Mouse (Mus musculus) forebrain, embryonic 16.5 days (tissue): Measurements from ENCODE around the gene Ptcra. TPM values are rescaled to one million over a fixed set of nuclear protein-coding genes. Genes with fewer than 3 reads are reported as not detected.

Experiments used
- ATAC-seq: fragments of 200-750 bp; cut with Nextera tagmentation; 2 replicates; pipeline ENCODE4 v1.8.0; 2017; ENCODE audit warnings: mild to moderate bottlenecking, moderate library complexity
- H3K27ac ChIP-seq: fragments of 300-500 bp; sonication (generic); 2 replicates; pipeline ENCODE4 v1.5.1; 2014; ENCODE audit warnings: low read length, control low read depth
- H3K27me3 ChIP-seq: fragments of 300-500 bp; sonication (generic); replicated peaks from 2 replicates; pipeline ENCODE4 v1.6.1; 2014; ENCODE audit warnings: low read length; ENCODE audit not compliant: control insufficient read depth, insufficient read depth
- H3K36me3 ChIP-seq: fragments of 300-500 bp; sonication (generic); 2 replicates; pipeline ENCODE4 v1.6.1; 2014; ENCODE audit not compliant: control insufficient read depth, insufficient read depth
- H3K4me1 ChIP-seq: fragments of 300-500 bp; sonication (generic); replicated peaks from 2 replicates; pipeline ENCODE4 v1.6.1; 2014; ENCODE audit warnings: low read length; ENCODE audit not compliant: control insufficient read depth, insufficient read depth
- H3K4me2 ChIP-seq: fragments of 300-500 bp; sonication (generic); 2 replicates; pipeline ENCODE4 v1.6.1; 2014; ENCODE audit warnings: mild to moderate bottlenecking, low read length, control low read depth
- H3K4me3 ChIP-seq: fragments of 300-500 bp; sonication (generic); replicated peaks from 2 replicates; pipeline ENCODE4 v1.5.1; 2014; ENCODE audit warnings: mild to moderate bottlenecking, low read length, control low read depth
- H3K9ac ChIP-seq: fragments of 300-500 bp; sonication (generic); replicated peaks from 2 replicates; pipeline ENCODE4 v1.6.1; 2014; ENCODE audit warnings: low read depth, low read length, control low read depth
- H3K9me3 ChIP-seq: fragments of 300-500 bp; sonication (generic); 2 replicates; pipeline ENCODE4 v1.6.1; 2016; ENCODE audit warnings: low read length; ENCODE audit not compliant: control insufficient read depth
- whole genome bisulfite sequencing: fragments of 180-500 bp; shearing (Covaris S2); extraction: QIAGEN DNeasy Blood & Tissue Kit; methylation state at CpG from one replicate; pipeline ENCODE4 v1.1.7; 2014; 5-methylcytosine and 5-hydroxymethylcytosine counted together
- polyA plus RNA-seq: library from polyadenylated mRNA; unstranded; fragments of >200 nt; fragmentation: Nextera tagmentation; extraction: Ambion mirVana; gene quantifications from 2 replicates; pipeline ENCODE4 v1.2.1, GENCODE M21; 2015

The Ptcra gene
- polyA plus RNA-seq, result 0.39 TPM in 1 of 2 replicates, not detected in the other

- Histone ChIP-seq H3K9me3 (no peaks in the 10 kb centered on the region), H3K9ac (no peak within 1 kb of the TSS), H3K27ac (no peak within 1 kb of the TSS), H3K4me2 (no peak within 1 kb of the TSS), H3K4me1 (no peaks in the 10 kb centered on the region), H3K36me3 (no peaks in the 10 kb centered on the region), H3K4me3 (no peak within 1 kb of the TSS), H3K27me3 (no peaks in the 10 kb centered on the region)
- ATAC-seq, result no peak
- 66% methylated on average over 2 of the region's 2 CpGs for WGBS
Observed at GRCm38 (mm10) chr17:46763544-46763943, at the start of gene Ptcra. Gene Ptcra (minus strand): TSS chr17:46763712.

- peaks cover 22% of the 10 kb centered on the region; the same call in 1 of the 2 replicates for H3K36me3 ChIP-seq
- ATAC-seq, result no peak
- H3K27me3 ChIP-seq, result no peaks in the 10 kb centered on the region
- H3K4me3 ChIP-seq, result no peak overlapping the region
- H3K27ac ChIP-seq, result no peak overlapping the region
- H3K9me3 ChIP-seq, result no peaks in the 10 kb centered on the region
- H3K4me1 ChIP-seq, result no peaks in the 10 kb centered on the region; the same call in 1 of the 2 replicates
- WGBS, result 73% methylated on average over 1 of the region's 1 CpGs
- H3K9ac ChIP-seq, result no peak overlapping the region
- H3K4me2 ChIP-seq, result no peak overlapping the region
Observed at GRCm38 (mm10) chr17:46812442-46812841, 48.9 kb upstream of the Ptcra start.

GRCm38 (mm10) chr17:46810672-46811071 is 47.2 kb upstream of the Ptcra start:
- no peak overlapping the region for H3K9ac ChIP-seq
- H3K27me3 ChIP-seq, result no peaks in the 10 kb centered on the region
- no peak overlapping the region for H3K4me3 ChIP-seq
- 86% methylated on average over 3 of the region's 3 CpGs for WGBS
- no peak for ATAC-seq
- no peak overlapping the region for H3K4me2 ChIP-seq
- H3K36me3 ChIP-seq, result peaks cover 25% of the 10 kb centered on the region; the same call in 1 of the 2 replicates
- H3K9me3 ChIP-seq, result no peaks in the 10 kb centered on the region
- no peaks in the 10 kb centered on the region for H3K4me1 ChIP-seq
- no peak overlapping the region for H3K27ac ChIP-seq

- H3K27ac ChIP-seq, result no peak overlapping the region
- peaks cover 25% of the 10 kb centered on the region; the same call in 1 of the 2 replicates for H3K36me3 ChIP-seq
- no peaks in the 10 kb centered on the region for H3K27me3 ChIP-seq
- no peak overlapping the region for H3K4me2 ChIP-seq
- H3K4me3 ChIP-seq, result no peak overlapping the region
- WGBS, result 84% methylated on average over 6 of the region's 6 CpGs
- ATAC-seq, result no peak
- no peak overlapping the region for H3K9ac ChIP-seq
- no peaks in the 10 kb centered on the region for H3K9me3 ChIP-seq
- no peaks in the 10 kb centered on the region for H3K4me1 ChIP-seq
Observed at GRCm38 (mm10) chr17:46809131-46809830, 45.8 kb upstream of the Ptcra start.

- Histone ChIP-seq H3K4me1 (no peaks in the 10 kb centered on the region), H3K36me3 (peaks cover 25% of the 10 kb centered on the region; the same call in 1 of the 2 replicates), H3K9ac (no peak overlapping the region), H3K27me3 (no peaks in the 10 kb centered on the region), H3K4me3 (no peak overlapping the region), H3K4me2 (no peak overlapping the region), H3K27ac (no peak overlapping the region), H3K9me3 (no peaks in the 10 kb centered on the region)
- WGBS, result 92% methylated on average over 10 of the region's 10 CpGs
- no peak for ATAC-seq
Observed at GRCm38 (mm10) chr17:46808376-46808775, 44.9 kb upstream of the Ptcra start.

- H3K4me1 ChIP-seq, result no peaks in the 10 kb centered on the region
- H3K27me3 ChIP-seq, result no peaks in the 10 kb centered on the region
- peaks cover 25% of the 10 kb centered on the region for H3K36me3 ChIP-seq
- WGBS, result 87% methylated on average over 6 of the region's 6 CpGs
- H3K4me2 ChIP-seq, result no peak overlapping the region
- H3K9ac ChIP-seq, result no peak overlapping the region
- no peak for ATAC-seq
- no peaks in the 10 kb centered on the region for H3K9me3 ChIP-seq
- H3K4me3 ChIP-seq, result no peak overlapping the region
- H3K27ac ChIP-seq, result no peak overlapping the region
Observed at GRCm38 (mm10) chr17:46801761-46802160, 38.2 kb upstream of the Ptcra start.

GRCm38 (mm10) chr17:46799680-46800079 is 36.2 kb upstream of the Ptcra start:
- no peak for ATAC-seq
- Histone ChIP-seq H3K27me3 (no peaks in the 10 kb centered on the region), H3K9me3 (no peaks in the 10 kb centered on the region), H3K27ac (no peak overlapping the region), H3K4me2 (no peak overlapping the region), H3K4me3 (no peak overlapping the region), H3K4me1 (no peaks in the 10 kb centered on the region), H3K9ac (no peak overlapping the region), H3K36me3 (peaks cover 22% of the 10 kb centered on the region)
- WGBS, result 85% methylated on average over 10 of the region's 10 CpGs

- ATAC-seq, result no peak
- peaks cover 22% of the 10 kb centered on the region for H3K36me3 ChIP-seq
- no peaks in the 10 kb centered on the region for H3K9me3 ChIP-seq
- H3K27ac ChIP-seq, result no peak overlapping the region
- H3K4me2 ChIP-seq, result no peak overlapping the region
- H3K27me3 ChIP-seq, result no peaks in the 10 kb centered on the region
- no peak overlapping the region for H3K4me3 ChIP-seq
- no peaks in the 10 kb centered on the region for H3K4me1 ChIP-seq
- 39% methylated on average over 8 of the region's 8 CpGs for WGBS
- H3K9ac ChIP-seq, result no peak overlapping the region
Observed at GRCm38 (mm10) chr17:46797386-46797785, 33.9 kb upstream of the Ptcra start.

- no peak overlapping the region for H3K27ac ChIP-seq
- H3K4me2 ChIP-seq, result no peak overlapping the region
- no peak overlapping the region for H3K4me3 ChIP-seq
- no peaks in the 10 kb centered on the region for H3K9me3 ChIP-seq
- H3K27me3 ChIP-seq, result no peaks in the 10 kb centered on the region
- ATAC-seq, result no peak
- H3K9ac ChIP-seq, result no peak overlapping the region
- WGBS, result 90% methylated on average over 4 of the region's 4 CpGs
- H3K4me1 ChIP-seq, result no peaks in the 10 kb centered on the region
- peaks cover 22% of the 10 kb centered on the region for H3K36me3 ChIP-seq
Observed at GRCm38 (mm10) chr17:46796743-46797142, 33.2 kb upstream of the Ptcra start.
